Comparison of ENCODE assay signal across 22 mouse cellular contexts in the genomic region with DNA sequence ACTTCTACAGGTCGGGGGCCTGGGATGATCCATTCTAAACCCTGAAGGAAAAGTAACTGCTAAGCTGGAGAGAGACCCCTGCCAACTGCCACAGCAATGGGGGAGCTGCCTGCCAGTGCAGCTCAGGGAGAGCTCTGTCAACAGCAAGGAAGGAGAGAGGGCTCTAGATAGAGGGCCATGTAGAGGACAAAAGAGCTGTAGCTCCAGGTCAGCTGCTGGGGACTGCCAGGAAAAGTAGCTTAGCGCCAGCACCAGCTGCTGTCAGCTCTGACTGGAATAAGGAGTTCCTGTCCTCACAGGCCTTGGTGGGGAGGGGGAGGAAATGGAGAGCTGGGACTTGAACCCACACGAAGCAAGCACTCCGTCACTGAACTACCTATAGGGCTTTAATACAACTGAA. TPM values are rescaled to one million over a fixed set of nuclear protein-coding genes. Genes with fewer than 3 reads are reported as not detected.
A peak's percentile ranks its signal among the peaks of the same experiment; 100 is the strongest.
DNase-seq lines count a peak whose midpoint lies in the region; ATAC-seq and TF ChIP-seq lines count a peak whose summit lies in the region.
"Had no signal": no experiment of that assay in that cellular context is flagged by ENCODE, and none has a peak within 500 bp of the region (broad histone marks: within the 10 kb centered on the region; RNA-seq: fewer than 3 reads in every experiment).

No protein-coding gene starts in this region.

- ATAC-seq in hindbrain, embryonic 13.5 days (ENCODE audit: low FRiP score), result 0 out of 2 replicates have a peak, but pooled peaks have one; percentile 24
- no peak for ATAC-seq in hindbrain, embryonic 12.5 days (ENCODE audit: low FRiP score)
- ATAC-seq in heart, embryonic 12.5 days (ENCODE audit: insufficient number of reproducible peaks, low FRiP score), result peak; percentile 49
- peak; percentile 62; the same call in 1 of the 2 replicates for ATAC-seq in midbrain, embryonic 16.5 days
- ATAC-seq in intestine, postnatal 0 days, result no peak
- no peak for ATAC-seq in kidney, embryonic 16.5 days (ENCODE audit: low FRiP score, low TSS enrichment)
- ATAC-seq: forebrain, embryonic 14.5 days had no signal

- no peaks in the 10 kb centered on the region for H3K9me3 ChIP-seq in hindbrain, embryonic 13.5 days
- H3K9me3 ChIP-seq in hindbrain, embryonic 12.5 days (replicated peaks), result no peaks in the 10 kb centered on the region
- H3K9me3 ChIP-seq in heart, embryonic 12.5 days (replicated peaks), result no peaks in the 10 kb centered on the region
- no peaks in the 10 kb centered on the region for H3K9me3 ChIP-seq in midbrain, embryonic 16.5 days (replicated peaks; ENCODE audit: control insufficient read depth, low read length, poor library complexity, severe bottlenecking)
- no peaks in the 10 kb centered on the region for H3K9me3 ChIP-seq in intestine, postnatal 0 days (ENCODE audit: control insufficient read depth)
- H3K9me3 ChIP-seq in kidney, embryonic 16.5 days (ENCODE audit: low read length), result no peaks in the 10 kb centered on the region
- H3K9me3 ChIP-seq: G1E; hindbrain, embryonic 15.5 days; limb, embryonic 13.5 days; liver, embryonic 15.5 days; midbrain, embryonic 12.5 days; neural tube, embryonic 12.5 days had no signal

- no peaks in the 10 kb centered on the region for H3K27me3 ChIP-seq in hindbrain, embryonic 13.5 days
- no peaks in the 10 kb centered on the region for H3K27me3 ChIP-seq in hindbrain, embryonic 12.5 days
- no peaks in the 10 kb centered on the region for H3K27me3 ChIP-seq in heart, adult 2 months (ENCODE audit: control insufficient read depth, insufficient read depth, low read length)
- no peaks in the 10 kb centered on the region for H3K27me3 ChIP-seq in heart, embryonic 12.5 days (replicated peaks)
- no peaks in the 10 kb centered on the region for H3K27me3 ChIP-seq in midbrain, embryonic 16.5 days (ENCODE audit: control insufficient read depth, insufficient read depth, low read depth, low read length)
- no peaks in the 10 kb centered on the region for H3K27me3 ChIP-seq in intestine, postnatal 0 days (replicated peaks; ENCODE audit: control insufficient read depth, insufficient read depth, low read length)
- H3K27me3 ChIP-seq in kidney, embryonic 16.5 days (ENCODE audit: insufficient read depth, low read length), result no peaks in the 10 kb centered on the region
- H3K27me3 ChIP-seq: hindbrain, embryonic 15.5 days; limb, embryonic 13.5 days; liver, embryonic 15.5 days; midbrain, embryonic 12.5 days; neural tube, embryonic 12.5 days had no signal

- no peaks in the 10 kb centered on the region for H3K4me1 ChIP-seq in hindbrain, embryonic 13.5 days (replicated peaks)
- no peaks in the 10 kb centered on the region for H3K4me1 ChIP-seq in hindbrain, embryonic 12.5 days
- peaks cover 9% of the 10 kb centered on the region for H3K4me1 ChIP-seq in heart, adult 2 months (ENCODE audit: control insufficient read depth, insufficient read depth, low read length)
- peaks cover 23% of the 10 kb centered on the region for H3K4me1 ChIP-seq in heart, embryonic 12.5 days (replicated peaks)
- H3K4me1 ChIP-seq in midbrain, embryonic 16.5 days (ENCODE audit: control insufficient read depth, insufficient read depth, low read length), result no peaks in the 10 kb centered on the region
- peaks cover 4% of the 10 kb centered on the region; the same call in 1 of the 2 replicates for H3K4me1 ChIP-seq in intestine, postnatal 0 days (replicated peaks; ENCODE audit: control insufficient read depth, insufficient read depth, low read length)
- H3K4me1 ChIP-seq in kidney, embryonic 16.5 days (ENCODE audit: insufficient read depth, low read length), result no peaks in the 10 kb centered on the region
- H3K4me1 ChIP-seq: hindbrain, embryonic 15.5 days; limb, embryonic 13.5 days; midbrain, embryonic 12.5 days; neural tube, embryonic 12.5 days had no signal

- WGBS in hindbrain, embryonic 13.5 days, result 83% methylated on average over 4 of the region's 4 CpGs
- WGBS in hindbrain, embryonic 12.5 days, result 77% methylated on average over 4 of the region's 4 CpGs
- WGBS in heart, adult 2 months, result 43% methylated on average over 4 of the region's 4 CpGs
- WGBS in heart, embryonic 12.5 days, result 52% methylated on average over 4 of the region's 4 CpGs
- WGBS in midbrain, embryonic 16.5 days, result 66% methylated on average over 4 of the region's 4 CpGs
- WGBS in intestine, postnatal 0 days, result 78% methylated on average over 4 of the region's 4 CpGs
- 75% methylated on average over 4 of the region's 4 CpGs for whole genome bisulfite sequencing in kidney, embryonic 16.5 days

- no peak for TF ChIP-seq POLR2A in heart, adult 2 months (IDR thresholded peaks at IDR 0.05; ENCODE audit: insufficient read depth, low read depth, low read length)

- no peak overlapping the region for H3K9ac ChIP-seq in hindbrain, embryonic 13.5 days
- no peak overlapping the region for H3K9ac ChIP-seq in hindbrain, embryonic 12.5 days
- no peak overlapping the region for H3K9ac ChIP-seq in heart, adult 2 months (ENCODE audit: low read depth, low read length)
- H3K9ac ChIP-seq in heart, embryonic 12.5 days, result 0 out of 2 replicates have a peak overlapping the region, but pooled peaks have one; percentile 23
- no peak overlapping the region for H3K9ac ChIP-seq in midbrain, embryonic 16.5 days (ENCODE audit: low read depth, low read length)
- no peak overlapping the region for H3K9ac ChIP-seq in intestine, postnatal 0 days (ENCODE audit: low read depth, low read length)
- no peak overlapping the region for H3K9ac ChIP-seq in kidney, embryonic 16.5 days (replicated peaks; ENCODE audit: low read length)
- H3K9ac ChIP-seq: hindbrain, embryonic 15.5 days; limb, embryonic 13.5 days; liver, embryonic 15.5 days; midbrain, embryonic 12.5 days; neural tube, embryonic 12.5 days had no signal

- no peak for TF ChIP-seq CTCF in heart, adult 2 months (IDR thresholded peaks at IDR 0.05)
- no peak for TF ChIP-seq CTCF in left cerebral cortex, adult 2 months (IDR thresholded peaks at IDR 0.05)
- TF ChIP-seq CTCF in intestine, postnatal 0 days (IDR thresholded peaks at IDR 0.05; ENCODE audit: low read depth), result no peak

- no peak overlapping the region for H3K4me3 ChIP-seq in hindbrain, embryonic 13.5 days
- H3K4me3 ChIP-seq in hindbrain, embryonic 12.5 days, result no peak overlapping the region
- H3K4me3 ChIP-seq in heart, adult 2 months, result no peak overlapping the region
- H3K4me3 ChIP-seq in heart, embryonic 12.5 days, result no peak overlapping the region
- H3K4me3 ChIP-seq in midbrain, embryonic 16.5 days (ENCODE audit: low read depth, low read length), result no peak overlapping the region
- no peak overlapping the region for H3K4me3 ChIP-seq in left cerebral cortex, adult 2 months
- no peak overlapping the region for H3K4me3 ChIP-seq in intestine, postnatal 0 days (ENCODE audit: low read depth, low read length)
- no peak overlapping the region for H3K4me3 ChIP-seq in kidney, embryonic 16.5 days (ENCODE audit: low read length)
- H3K4me3 ChIP-seq: hindbrain, embryonic 15.5 days; limb, embryonic 13.5 days; liver, embryonic 15.5 days; midbrain, embryonic 12.5 days; neural tube, embryonic 12.5 days had no signal

- H3K79me2 ChIP-seq in heart, adult 2 months (replicated peaks; ENCODE audit: control insufficient read depth, insufficient read depth, low read length), result no peaks in the 10 kb centered on the region

- intact Hi-C loops in heart, adult 2 months (cut with DNase I), result no loop called here
- intact Hi-C loops in left cerebral cortex, adult 2 months (cut with DNase I), result no loop called here

- peak; percentile 32 to 46 for DNase-seq in heart, adult 2 months
- DNase-seq in left cerebral cortex, adult 2 months (ENCODE audit: extremely low spot score in 1 of 2, low spot score in 2 of 2), result no peak
- DNase-seq: cerebellum, adult 9-10 months; gastrocnemius, postnatal 14 days; kidney, adult 8-10 months; lung, postnatal 14 days had no signal

- TF ChIP-seq EP300 in heart, adult 2 months (IDR thresholded peaks at IDR 0.05; ENCODE audit: insufficient read depth, low read depth, low read length), result no peak

- no peak overlapping the region for H3K4me2 ChIP-seq in hindbrain, embryonic 13.5 days
- no peak overlapping the region for H3K4me2 ChIP-seq in hindbrain, embryonic 12.5 days (replicated peaks)
- no peak overlapping the region for H3K4me2 ChIP-seq in heart, embryonic 12.5 days
- H3K4me2 ChIP-seq in midbrain, embryonic 16.5 days (ENCODE audit: low read length), result no peak overlapping the region
- no peak overlapping the region for H3K4me2 ChIP-seq in intestine, postnatal 0 days (replicated peaks; ENCODE audit: low read depth)
- no peak overlapping the region for H3K4me2 ChIP-seq in kidney, embryonic 16.5 days (replicated peaks; ENCODE audit: low read depth, low read length)
- H3K4me2 ChIP-seq: hindbrain, embryonic 15.5 days; limb, embryonic 13.5 days; liver, embryonic 15.5 days; midbrain, embryonic 12.5 days; neural tube, embryonic 12.5 days had no signal

- H3K27ac ChIP-seq in hindbrain, embryonic 13.5 days, result no peak overlapping the region
- no peak overlapping the region for H3K27ac ChIP-seq in hindbrain, embryonic 12.5 days
- H3K27ac ChIP-seq in heart, adult 2 months, result peak overlapping the region; percentile 69
- peak overlapping the region; percentile 77 for H3K27ac ChIP-seq in heart, embryonic 12.5 days (ENCODE audit: poor library complexity, severe bottlenecking)
- H3K27ac ChIP-seq in midbrain, embryonic 16.5 days (ENCODE audit: low read length), result no peak overlapping the region
- H3K27ac ChIP-seq in left cerebral cortex, adult 2 months, result no peak overlapping the region; the same call in 1 of the 2 replicates
- H3K27ac ChIP-seq in intestine, postnatal 0 days (ENCODE audit: low read depth, low read length), result no peak overlapping the region
- no peak overlapping the region for H3K27ac ChIP-seq in kidney, embryonic 16.5 days (ENCODE audit: low read length)
- H3K27ac ChIP-seq: hindbrain, embryonic 15.5 days; limb, embryonic 13.5 days; liver, embryonic 15.5 days; midbrain, embryonic 12.5 days; neural tube, embryonic 12.5 days had no signal

- H3K36me3 ChIP-seq in hindbrain, embryonic 13.5 days, result peaks cover 67% of the 10 kb centered on the region
- H3K36me3 ChIP-seq in hindbrain, embryonic 12.5 days, result peaks cover 52% of the 10 kb centered on the region
- H3K36me3 ChIP-seq in heart, adult 2 months (ENCODE audit: control insufficient read depth, insufficient read depth, low read length), result peaks cover 6% of the 10 kb centered on the region
- H3K36me3 ChIP-seq in heart, embryonic 12.5 days, result peaks cover 68% of the 10 kb centered on the region
- H3K36me3 ChIP-seq in midbrain, embryonic 16.5 days (ENCODE audit: control insufficient read depth, insufficient read depth, low read length), result peaks cover 29% of the 10 kb centered on the region
- H3K36me3 ChIP-seq in intestine, postnatal 0 days (ENCODE audit: control insufficient read depth, insufficient read depth), result peaks cover 55% of the 10 kb centered on the region
- H3K36me3 ChIP-seq in kidney, embryonic 16.5 days (ENCODE audit: insufficient read depth, low read length), result peaks cover 45% of the 10 kb centered on the region

RNA-seq across cellular contexts. Expression of a gene that starts 20.3 kb away (rescaled TPM):
- 52.7 and 53.7 TPM in 2 replicates for polyA plus RNA-seq in hindbrain, embryonic 13.5 days (2015; fragmentation: Nextera tagmentation; extraction: Ambion mirVana)
- polyA plus RNA-seq in hindbrain, embryonic 12.5 days (2016; fragmentation: Nextera tagmentation; extraction: Ambion mirVana), result 42.0 and 43.1 TPM in 2 replicates
- 10 to 100 TPM; 34.4 to 40.6 TPM for total RNA-seq in heart, adult 2 months (2021)
- polyA plus RNA-seq in heart, adult 2 months (2012; rRNA removed), result 64.1 and 69.5 TPM in 2 replicates
- polyA plus RNA-seq in heart, embryonic 12.5 days (2016; fragmentation: Nextera tagmentation; extraction: Ambion mirVana), result 44.2 and 45.9 TPM in 2 replicates
- 74.0 and 81.0 TPM in 2 replicates for polyA plus RNA-seq in midbrain, embryonic 16.5 days (2015; fragmentation: Nextera tagmentation; extraction: Ambion mirVana)
- 100 to 1,000 TPM; 106 to 115 TPM for total RNA-seq in left cerebral cortex, adult 2 months (2021)
- polyA plus RNA-seq in intestine, postnatal 0 days (2015; fragmentation: Nextera tagmentation; extraction: Ambion mirVana), result 37.7 and 40.2 TPM in 2 replicates
- 44.3 and 45.2 TPM in 2 replicates for polyA plus RNA-seq in kidney, embryonic 16.5 days (2015; fragmentation: Nextera tagmentation; extraction: Ambion mirVana)

RNA-seq across cellular contexts. Expression of a gene that starts 20.5 kb away (rescaled TPM):
- polyA plus RNA-seq in hindbrain, embryonic 13.5 days (2015; fragmentation: Nextera tagmentation; extraction: Ambion mirVana), result 37.1 and 41.6 TPM in 2 replicates
- polyA plus RNA-seq in hindbrain, embryonic 12.5 days (2016; fragmentation: Nextera tagmentation; extraction: Ambion mirVana), result 38.1 and 40.0 TPM in 2 replicates
- 10 to 100 TPM; 12.5 to 14.0 TPM for total RNA-seq in heart, adult 2 months (2021)
- 7.8 and 10.1 TPM in 2 replicates for polyA plus RNA-seq in heart, adult 2 months (2012; rRNA removed)
- polyA plus RNA-seq in heart, embryonic 12.5 days (2016; fragmentation: Nextera tagmentation; extraction: Ambion mirVana), result 15.8 and 18.8 TPM in 2 replicates
- polyA plus RNA-seq in midbrain, embryonic 16.5 days (2015; fragmentation: Nextera tagmentation; extraction: Ambion mirVana), result 42.5 and 44.5 TPM in 2 replicates
- 10 to 100 TPM; 17.4 to 19.2 TPM for total RNA-seq in left cerebral cortex, adult 2 months (2021)
- polyA plus RNA-seq in intestine, postnatal 0 days (2015; fragmentation: Nextera tagmentation; extraction: Ambion mirVana), result 27.3 and 28.2 TPM in 2 replicates
- polyA plus RNA-seq in kidney, embryonic 16.5 days (2015; fragmentation: Nextera tagmentation; extraction: Ambion mirVana), result 21.7 and 24.5 TPM in 2 replicates

RNA-seq across cellular contexts. Expression of a gene that starts 36.8 kb away (rescaled TPM):
- polyA plus RNA-seq in hindbrain, embryonic 13.5 days (2015; fragmentation: Nextera tagmentation; extraction: Ambion mirVana), result not detected in 2 replicates
- not detected in 2 replicates for polyA plus RNA-seq in hindbrain, embryonic 12.5 days (2016; fragmentation: Nextera tagmentation; extraction: Ambion mirVana)
- not detected for total RNA-seq in heart, adult 2 months (2021)
- not detected in 2 replicates for polyA plus RNA-seq in heart, adult 2 months (2012; rRNA removed)
- polyA plus RNA-seq in heart, embryonic 12.5 days (2016; fragmentation: Nextera tagmentation; extraction: Ambion mirVana), result not detected in 2 replicates
- polyA plus RNA-seq in midbrain, embryonic 16.5 days (2015; fragmentation: Nextera tagmentation; extraction: Ambion mirVana), result not detected in 2 replicates
- not detected for total RNA-seq in left cerebral cortex, adult 2 months (2021)
- polyA plus RNA-seq in intestine, postnatal 0 days (2015; fragmentation: Nextera tagmentation; extraction: Ambion mirVana), result not detected in 2 replicates
- 1.1 and 1.2 TPM in 2 replicates for polyA plus RNA-seq in kidney, embryonic 16.5 days (2015; fragmentation: Nextera tagmentation; extraction: Ambion mirVana)
- total RNA-seq: adrenal gland, adult 18-20 months; gastrocnemius, postnatal 14 days; left cerebral cortex, adult 18-20 months had no signal
- polyA plus RNA-seq: forebrain, embryonic 14.5 days; G1E; hindbrain, embryonic 15.5 days; large intestine, adult 2 months; limb, embryonic 13.5 days; liver, embryonic 15.5 days; neural tube, embryonic 12.5 days had no signal

Comparison
In these comparisons a context has a peak if more than half of its experiments do, and no peak if none do; other contexts are left out.
1. ATAC-seq: peak in hindbrain, embryonic 13.5 days (single experiment), heart, embryonic 12.5 days (single experiment) and midbrain, embryonic 16.5 days (single experiment); none in hindbrain, embryonic 12.5 days (single experiment), intestine, postnatal 0 days (single experiment) and kidney, embryonic 16.5 days (single experiment).
2. H3K27ac ChIP-seq: peak in heart, adult 2 months (single experiment) and heart, embryonic 12.5 days (single experiment); none in hindbrain, embryonic 13.5 days (single experiment), hindbrain, embryonic 12.5 days (single experiment), midbrain, embryonic 16.5 days (single experiment), left cerebral cortex, adult 2 months (single experiment), intestine, postnatal 0 days (single experiment) and kidney, embryonic 16.5 days (single experiment).
3. DNase-seq: peak in heart, adult 2 months (2 of 2); none in left cerebral cortex, adult 2 months (0 of 2).